Mouse (Mus musculus): ENCODE results near the gene Tmem269.

Gene Tmem269

DNA sequence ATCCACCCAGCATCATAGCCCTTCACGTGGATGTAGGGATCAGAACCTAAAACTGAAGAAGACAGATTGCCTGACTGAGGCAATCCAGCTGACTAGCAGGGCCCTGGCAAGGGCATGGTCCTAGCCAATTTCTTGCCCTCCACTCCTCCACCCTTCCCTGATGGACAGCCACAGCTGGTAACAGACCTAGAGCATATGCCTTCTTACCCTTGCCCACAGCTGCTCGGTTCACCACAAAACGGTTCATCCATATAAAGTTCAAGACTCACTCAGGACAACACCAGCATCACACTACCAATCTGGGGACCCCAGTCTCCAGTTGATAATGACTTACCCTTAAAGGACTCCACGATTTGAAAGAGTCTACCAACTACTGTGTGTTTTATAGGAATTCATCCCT lies 32.2 kb downstream of the Tmem269 start:
- in situ Hi-C loops (cut with MboI; ENCODE audit: low sequenced_read_pairs), result no loop called here

DNA sequence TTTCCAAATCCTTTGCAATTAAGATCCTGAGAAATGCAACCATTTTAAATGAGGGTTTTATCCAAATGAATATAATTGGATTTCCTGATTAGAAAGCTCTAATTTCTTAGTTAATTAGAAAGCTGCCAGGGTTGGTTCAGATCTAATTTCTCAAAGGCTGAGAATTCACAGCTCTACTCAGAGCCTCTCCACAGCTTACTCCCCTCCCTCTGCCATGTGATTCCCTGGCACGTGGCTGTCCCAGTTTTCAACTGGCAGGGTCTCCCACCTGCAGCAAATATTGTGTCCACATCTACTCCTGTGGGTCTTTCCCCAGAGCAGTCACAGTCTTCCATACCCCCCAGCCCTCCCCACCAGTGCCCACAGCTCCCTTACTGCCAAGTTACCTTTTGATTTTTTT lies 34.5 kb downstream of the Tmem269 start:
- in situ Hi-C loops (cut with MboI; ENCODE audit: low sequenced_read_pairs), result no loop called here

DNA sequence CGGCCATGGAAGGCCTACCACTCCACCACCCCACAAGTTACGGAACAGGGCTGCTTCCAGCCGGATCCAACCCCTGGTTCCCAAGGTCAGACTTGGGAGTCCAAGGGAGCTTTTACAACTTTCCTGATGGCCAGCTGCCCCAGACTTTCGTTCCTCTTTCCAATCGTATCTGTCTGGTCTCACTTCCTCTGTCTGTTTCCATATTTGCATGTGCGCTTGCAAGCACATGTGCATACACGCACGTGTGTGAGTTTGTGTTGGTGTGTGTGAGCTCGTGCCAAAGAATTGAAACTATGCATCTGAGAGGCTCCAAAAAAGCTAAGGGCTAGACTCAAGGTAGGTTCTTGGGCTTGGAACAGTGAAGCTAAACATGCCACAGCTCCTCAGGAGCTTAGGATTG lies 36.6 kb downstream of the Tmem269 start:
- in situ Hi-C loops (cut with MboI; ENCODE audit: low sequenced_read_pairs), result no loop called here

DNA sequence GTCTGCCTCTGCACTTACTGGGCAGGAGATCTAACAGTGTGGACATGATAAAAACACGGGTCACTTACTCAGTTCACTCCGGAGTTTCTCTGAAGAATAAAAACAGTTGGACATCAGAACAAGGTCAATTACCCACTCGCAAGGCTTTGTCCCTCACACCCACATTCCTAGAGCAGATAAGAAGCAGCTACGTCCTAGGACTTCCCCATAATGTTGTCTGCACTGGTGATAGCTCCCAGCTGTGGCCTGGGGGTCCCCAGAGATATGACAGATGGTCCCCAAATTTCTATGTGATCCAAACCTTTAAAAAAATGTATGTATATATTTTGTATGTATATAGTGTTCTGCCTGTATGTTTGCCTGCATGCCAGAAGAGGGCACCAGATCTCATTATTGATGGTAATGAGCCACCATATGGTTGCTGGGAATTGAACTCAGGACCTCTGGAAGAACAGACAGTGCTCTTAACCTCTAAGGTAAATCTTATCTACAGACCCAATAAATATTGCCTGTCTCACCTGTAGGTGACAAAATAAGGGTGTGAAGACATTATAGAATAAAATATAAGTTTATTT lies 37.8 kb downstream of the Tmem269 start:
- in situ Hi-C loops (cut with MboI; ENCODE audit: low sequenced_read_pairs), result no loop called here

DNA sequence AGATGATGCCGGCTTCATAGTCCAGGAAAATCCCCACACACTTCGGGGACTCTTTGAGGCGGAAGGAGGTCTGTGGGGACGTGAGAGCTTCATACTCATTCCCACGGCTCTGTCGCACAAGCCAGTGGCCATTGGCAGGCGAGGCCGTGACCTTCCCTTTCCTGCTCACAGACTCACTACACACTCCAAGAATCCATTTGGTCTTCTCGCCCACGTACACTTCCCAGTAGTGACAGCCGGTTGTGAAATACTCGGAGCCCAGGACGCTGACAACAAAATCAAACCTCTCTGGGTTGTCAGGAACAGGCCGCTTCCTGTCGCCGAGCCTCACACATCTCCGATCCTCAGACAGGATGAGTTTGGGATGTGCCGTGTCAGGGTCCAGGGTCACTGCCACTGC lies 39.7 kb downstream of the Tmem269 start:
- in situ Hi-C loops (cut with MboI; ENCODE audit: low sequenced_read_pairs), result no loop called here

DNA sequence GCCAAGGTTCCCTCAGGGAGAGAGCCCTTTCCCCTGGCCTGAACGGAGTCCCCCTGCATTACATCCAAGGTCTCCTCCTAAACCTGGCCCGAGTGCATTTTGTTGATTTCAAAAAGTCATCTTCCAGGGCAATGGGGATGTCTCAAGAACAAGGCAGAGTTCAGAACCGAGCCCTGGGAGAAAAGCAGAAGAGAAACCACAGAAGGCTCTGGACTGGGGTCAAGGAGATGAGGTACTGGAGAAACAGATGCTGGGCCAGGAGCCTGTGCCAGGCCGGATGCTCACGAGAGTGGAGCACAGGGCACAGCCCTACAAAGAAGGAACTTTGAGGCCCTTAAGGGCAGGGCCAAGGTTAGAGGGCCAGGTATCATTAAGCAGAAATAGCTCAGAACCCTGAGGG lies 40.3 kb downstream of the Tmem269 start:
- in situ Hi-C loops (cut with MboI; ENCODE audit: low sequenced_read_pairs), result no loop called here

DNA sequence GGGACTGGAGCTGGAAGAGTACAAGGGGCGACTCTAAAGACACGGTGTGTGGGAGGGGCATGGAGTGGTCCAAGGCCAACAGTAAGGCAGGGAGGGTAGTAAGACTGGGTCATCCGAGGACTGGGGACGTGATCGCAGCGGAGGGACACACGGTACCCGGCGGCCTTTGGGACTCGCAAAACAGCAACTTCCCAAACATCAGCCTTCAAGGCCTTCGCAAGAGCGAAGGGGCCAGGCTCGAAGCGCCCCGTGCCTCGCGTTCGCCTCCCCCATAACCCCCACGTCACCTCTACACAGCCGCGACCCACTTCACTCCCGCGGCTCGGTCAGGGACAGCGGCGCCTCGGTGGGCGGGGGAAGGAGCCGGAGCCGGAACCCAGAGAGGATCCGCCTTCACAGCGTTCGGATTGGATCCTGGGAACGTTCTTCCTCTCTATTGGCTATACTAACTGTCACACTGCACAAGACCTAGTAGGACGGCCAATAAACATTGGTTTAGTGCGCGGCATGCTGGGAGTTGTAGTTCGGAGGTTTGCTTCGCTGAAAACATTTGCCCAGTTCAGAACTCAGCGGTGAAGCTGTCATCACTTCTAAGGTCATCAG lies 44.1 kb downstream of the Tmem269 start, which contains the start of gene Zfp691:
Zfp691 (minus strand) TSS at position 345 of the 603 bp plus-strand sequence.
- in situ Hi-C loops (cut with MboI; ENCODE audit: low sequenced_read_pairs), result loop anchor here (25.0 kb wide), 1 partner anchor 537 kb away; no protein-coding TSS in a partner anchor

DNA sequence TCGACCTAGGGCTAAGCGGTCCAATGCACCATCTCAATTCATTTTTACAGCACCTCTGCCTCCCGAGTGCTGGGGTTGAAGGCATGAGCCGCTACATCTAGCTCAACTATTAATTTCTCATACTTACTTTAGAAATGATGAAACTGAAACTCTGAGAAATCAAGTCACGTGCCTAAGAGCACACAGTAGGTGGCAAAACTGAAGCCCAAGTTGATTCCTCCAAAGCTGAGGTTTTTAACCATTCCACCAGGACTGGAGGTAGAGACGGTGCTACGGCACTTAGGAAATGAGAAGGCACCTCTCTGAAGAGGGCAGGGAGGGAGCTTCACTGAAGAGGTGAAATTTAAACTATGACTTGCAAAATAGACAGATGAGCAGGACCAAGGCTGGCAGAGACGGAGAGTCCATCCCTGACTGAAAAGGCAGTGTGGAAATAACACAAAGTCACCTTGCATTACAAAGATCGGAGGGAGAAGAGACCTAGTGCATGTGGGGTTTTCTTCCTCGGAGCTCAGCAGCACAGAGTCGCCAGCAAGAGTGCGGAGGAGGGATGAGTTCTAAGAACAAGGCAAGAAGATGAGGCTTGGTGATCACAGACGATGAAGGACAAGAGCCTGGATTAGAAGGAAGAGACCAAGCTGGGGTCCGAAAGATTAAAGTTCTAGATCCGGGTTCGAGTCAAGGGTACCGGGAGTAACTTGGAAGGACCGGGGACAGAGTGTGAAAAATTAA lies 44.9 kb downstream of the Tmem269 start:
- in situ Hi-C loops (cut with MboI; ENCODE audit: low sequenced_read_pairs), result loop anchor here (25.0 kb wide), 1 partner anchor 536 kb away; no protein-coding TSS in a partner anchor

DNA sequence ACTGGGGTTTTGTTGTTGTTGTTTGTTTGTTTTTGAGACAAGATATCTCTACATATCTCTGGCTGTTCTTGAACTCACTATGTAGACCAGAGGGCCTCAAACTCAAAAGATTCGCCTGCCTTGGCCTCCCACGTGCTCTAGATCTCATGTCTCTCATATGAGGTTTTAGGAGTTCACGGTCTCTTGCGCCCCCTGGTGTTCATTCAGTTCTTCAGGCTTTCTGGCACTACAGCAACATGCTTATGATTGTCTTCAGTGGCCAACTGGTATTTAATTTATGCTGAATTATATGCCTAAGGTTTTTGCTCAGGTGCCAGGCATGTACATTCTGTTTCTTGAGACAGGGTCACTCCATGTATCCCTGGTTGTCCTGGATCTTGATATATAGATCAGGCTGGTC lies 50.4 kb downstream of the Tmem269 start:
- in situ Hi-C loops (cut with MboI; ENCODE audit: low sequenced_read_pairs), result loop anchor here (5.0 to 25.0 kb wide), 2 partner anchors 165 to 530 kb away; no protein-coding TSS in a partner anchor

DNA sequence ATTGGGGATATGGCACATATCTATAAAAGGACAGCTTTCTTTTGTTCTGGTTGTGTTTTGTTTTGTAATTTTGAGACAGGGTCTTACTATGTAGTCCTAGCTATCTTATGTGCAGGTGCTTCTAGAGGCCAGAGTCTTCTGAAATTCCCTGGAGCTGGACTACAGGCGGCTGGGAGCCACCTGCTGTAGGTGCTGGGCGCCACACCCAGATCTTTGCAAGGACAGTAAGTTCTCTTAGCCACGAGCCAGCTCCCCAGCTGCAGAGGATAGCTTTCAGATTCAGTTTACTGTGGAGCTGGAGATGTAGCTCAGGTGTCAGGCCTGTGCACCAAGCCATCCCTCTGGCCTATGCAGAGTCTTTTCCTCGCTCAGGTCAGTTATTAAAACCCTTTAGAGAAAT lies 50.9 kb downstream of the Tmem269 start:
- in situ Hi-C loops (cut with MboI; ENCODE audit: low sequenced_read_pairs), result loop anchor here (5.0 to 25.0 kb wide), 2 partner anchors 165 to 530 kb away; no protein-coding TSS in a partner anchor

DNA sequence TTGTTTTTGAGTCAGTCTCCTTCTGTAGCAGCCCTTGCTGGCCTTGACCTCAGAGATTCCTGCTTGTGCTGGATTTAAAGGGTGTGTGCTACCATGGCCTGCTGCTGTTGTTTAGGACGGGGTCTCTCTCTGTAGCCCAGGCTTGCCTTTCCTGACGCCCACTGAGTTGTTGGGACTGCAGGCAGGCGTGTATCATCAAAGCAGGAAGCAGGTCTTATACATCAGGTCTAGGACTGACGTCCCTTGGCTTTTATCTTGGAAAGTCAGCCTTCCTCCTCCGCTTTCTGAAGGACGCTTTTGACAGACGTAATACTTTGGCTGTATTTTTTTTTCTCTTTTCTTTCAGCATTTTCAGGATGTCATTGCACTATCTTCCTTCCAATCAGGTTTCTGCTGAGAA lies 52.1 kb downstream of the Tmem269 start:
- in situ Hi-C loops (cut with MboI; ENCODE audit: low sequenced_read_pairs), result loop anchor here (5.0 to 25.0 kb wide), 2 partner anchors 164 to 529 kb away; no protein-coding TSS in a partner anchor

DNA sequence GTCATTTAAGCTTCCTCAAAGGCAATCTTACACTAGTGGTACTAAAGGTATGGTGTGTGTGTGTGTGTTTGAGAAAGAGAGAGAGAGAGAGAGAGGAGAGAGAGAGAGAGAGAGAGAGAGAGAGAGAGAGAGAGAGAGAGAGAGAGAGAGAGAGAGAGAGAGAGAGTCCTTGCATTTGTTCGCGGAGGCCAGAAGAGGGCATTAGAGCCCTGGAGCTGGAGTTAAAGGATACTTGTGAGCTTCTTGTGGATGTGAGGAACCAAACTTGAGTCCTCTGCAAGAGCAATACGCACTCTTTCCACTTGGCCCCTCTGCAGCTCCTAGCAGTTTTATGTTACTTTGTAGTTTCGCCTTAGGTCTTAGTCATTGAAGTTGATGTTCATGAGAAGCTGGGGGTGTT lies 55.0 kb downstream of the Tmem269 start:
- in situ Hi-C loops (cut with MboI; ENCODE audit: low sequenced_read_pairs), result loop anchor here (25.0 kb wide), 1 partner anchor 526 kb away; no protein-coding TSS in a partner anchor

DNA sequence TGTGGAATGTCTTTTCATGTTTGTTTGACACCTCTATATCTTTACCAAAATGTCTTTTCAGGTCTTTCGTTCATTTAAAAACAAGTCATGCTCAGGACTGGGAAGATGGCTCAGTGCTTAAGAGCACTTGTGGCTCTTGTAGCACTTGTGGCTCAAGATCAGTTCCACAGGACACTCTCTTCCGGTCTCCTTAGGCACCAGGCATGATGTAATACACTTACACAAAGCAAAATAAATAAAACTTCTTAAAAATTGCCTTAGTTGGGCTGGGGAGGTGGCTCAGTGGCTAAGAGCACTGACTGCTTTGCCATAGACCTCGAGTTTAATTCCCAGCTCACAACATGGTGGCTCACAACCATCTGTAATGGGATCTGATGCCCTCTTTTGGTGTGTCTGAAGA lies 56.7 kb downstream of the Tmem269 start:
- in situ Hi-C loops (cut with MboI; ENCODE audit: low sequenced_read_pairs), result loop anchor here (25.0 kb wide), 1 partner anchor 524 kb away; no protein-coding TSS in a partner anchor

DNA sequence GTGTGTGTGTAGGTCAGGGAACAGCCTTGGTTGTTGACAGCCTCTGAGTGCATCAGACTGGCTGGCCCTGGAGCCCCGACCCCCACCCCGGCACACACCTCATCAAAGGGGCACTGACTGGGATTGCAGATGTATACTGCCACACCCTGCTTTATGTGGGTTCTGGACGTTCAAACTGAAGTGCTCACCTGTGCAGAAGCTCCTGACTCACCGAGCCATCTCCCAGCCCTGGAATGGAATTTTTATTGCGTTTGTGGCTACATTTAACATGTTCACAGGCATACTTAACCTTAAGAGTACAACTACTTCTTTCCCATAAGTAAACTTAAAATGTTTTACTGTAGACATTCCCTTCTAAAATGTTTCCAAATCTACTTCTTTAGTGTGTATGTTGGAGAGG lies 60.1 kb downstream of the Tmem269 start:
- in situ Hi-C loops (cut with MboI; ENCODE audit: low sequenced_read_pairs), result loop anchor here (25.0 kb wide), 1 partner anchor 521 kb away; no protein-coding TSS in a partner anchor

DNA sequence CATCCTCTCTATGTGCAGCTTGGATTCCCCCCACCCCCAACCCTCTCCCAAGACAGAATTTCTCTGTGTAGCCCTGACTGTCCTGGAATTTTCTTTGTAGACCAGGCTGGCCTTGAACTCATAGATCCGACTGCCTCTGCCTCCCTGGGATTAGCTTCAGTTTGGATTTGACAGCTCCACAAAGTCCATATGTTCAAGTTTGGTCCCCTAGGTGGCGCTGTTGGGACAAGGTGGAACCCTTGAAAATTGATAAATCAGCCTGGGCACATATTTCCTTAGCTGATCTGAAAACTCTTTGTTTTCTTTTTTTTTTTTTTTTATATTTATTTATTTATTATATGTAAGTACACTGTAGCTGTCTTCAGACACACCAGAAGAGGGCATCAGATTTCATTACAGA lies 60.8 kb downstream of the Tmem269 start:
- in situ Hi-C loops (cut with MboI; ENCODE audit: low sequenced_read_pairs), result loop anchor here (25.0 kb wide), 1 partner anchor 520 kb away; no protein-coding TSS in a partner anchor
